Mouse (Mus musculus) kidney, adult 2 months (tissue): ENCODE measurements around the gene Fgf12.

Source experiments
- CTCF ChIP-seq: fragments of 200-500 bp; conservative IDR thresholded peaks from 2 replicates; pipeline ENCODE4 v1.5.1; 2011; ENCODE audit warnings: low read depth, mild to moderate bottlenecking, control low read depth, low read length, moderate library complexity, mixed read lengths; ENCODE audit not compliant: insufficient read depth, insufficient read length
- POLR2A ChIP-seq: fragments of 200-500 bp; IDR thresholded peaks from one replicate; pipeline ENCODE4 v1.6.1; 2011; ENCODE audit warnings: low read depth, low read length, control low read depth

DNA sequence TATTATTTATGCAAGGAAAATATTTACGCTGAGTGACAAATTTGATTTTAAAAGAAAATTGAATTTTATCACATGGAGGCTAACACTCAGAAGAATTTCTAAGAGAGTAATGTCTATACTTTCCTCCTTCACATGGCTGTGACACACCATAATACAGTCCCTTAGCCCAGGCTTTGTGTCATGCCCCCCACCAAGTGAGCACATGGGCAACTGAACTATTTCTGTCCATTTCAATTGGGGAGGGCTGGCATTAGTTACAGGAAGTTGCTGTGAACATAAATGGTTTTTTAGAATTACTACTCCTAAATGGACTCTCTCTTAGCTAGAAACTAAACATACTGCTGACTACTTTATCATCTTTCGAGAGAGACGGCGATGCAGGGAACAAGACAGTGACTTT is 276.2 kb downstream of the Fgf12 start:
- no peak for TF ChIP-seq CTCF
- TF ChIP-seq POLR2A = no peak
